Mouse (Mus musculus): Measurements from ENCODE around the gene BC030867. TPM values are rescaled to one million over a fixed set of nuclear protein-coding genes. Genes with fewer than 3 reads are reported as not detected.
"Not testable (repeated sequence)": the region's sequence is repeated elsewhere in the genome, so short reads cannot be mapped to it uniquely, and the experiment has no call there.

BC030867 gene
- total and polyA plus RNA-seq, 3 experiments = 0.35 to 1.2 (median 0.93) TPM

GRCm38 (mm10) chr11:102249351-102250090 is 839 bp downstream of the BC030867 start:
- no peak for DNase-seq

- no peak for DNase-seq
These were observed 8.8 kb downstream of the BC030867 start for GRCm38 (mm10) chr11:102257514-102257913.

- DNase-seq = no peak
These were observed 9.4 kb downstream of the BC030867 start for GRCm38 (mm10) chr11:102258095-102258494.

GRCm38 (mm10) chr11:102258521-102258920 is 9.8 kb downstream of the BC030867 start:
- no peak for DNase-seq

- DNase-seq = no peak
These were observed 14.5 kb downstream of the BC030867 start for GRCm38 (mm10) chr11:102263211-102263610.

GRCm38 (mm10) chr11:102265816-102266215 is 17.1 kb downstream of the BC030867 start:
- DNase-seq = no peak

- DNase-seq = no peak
These were observed 18.1 kb downstream of the BC030867 start for GRCm38 (mm10) chr11:102266631-102267355.

- peak; percentile 86 for DNase-seq
These were observed 18.8 kb downstream of the BC030867 start for GRCm38 (mm10) chr11:102267480-102267879.

- DNase-seq = no peak
These were observed 20.0 kb downstream of the BC030867 start, which contains the start of gene Asb16 for GRCm38 (mm10) chr11:102268520-102269244. Gene Asb16 (plus strand): TSS chr11:102268743.

GRCm38 (mm10) chr11:102276411-102276915 is 27.8 kb downstream of the BC030867 start:
- DNase-seq = peak; percentile 70

- no peak for DNase-seq
These were observed 29.1 kb downstream of the BC030867 start for GRCm38 (mm10) chr11:102277754-102278153.

GRCm38 (mm10) chr11:102279595-102279994 is 30.9 kb downstream of the BC030867 start:
- DNase-seq = no peak

- not testable (repeated sequence) for DNase-seq
These were observed 31.6 kb downstream of the BC030867 start for GRCm38 (mm10) chr11:102280267-102280666.

GRCm38 (mm10) chr11:102283922-102284321 is 35.2 kb downstream of the BC030867 start:
- no peak for DNase-seq

GRCm38 (mm10) chr11:102284501-102285094 is 35.9 kb downstream of the BC030867 start, which contains the start of gene Tmub2:
Gene Tmub2 (plus strand): TSS chr11:102284931.
- DNase-seq = peak; percentile 97

- DNase-seq = no peak
These were observed 36.6 kb downstream of the BC030867 start for GRCm38 (mm10) chr11:102285095-102285834.

GRCm38 (mm10) chr11:102287485-102287884 is 38.8 kb downstream of the BC030867 start:
- DNase-seq = no peak

- DNase-seq = no peak
These were observed 39.5 kb downstream of the BC030867 start for GRCm38 (mm10) chr11:102288027-102288804.

GRCm38 (mm10) chr11:102288913-102289312 is 40.2 kb downstream of the BC030867 start:
- no peak for DNase-seq

GRCm38 (mm10) chr11:102289511-102290100 is 40.9 kb downstream of the BC030867 start:
- no peak for DNase-seq
